Mouse (Mus musculus): ENCODE measurements at regions not wholly inside any gene's neighbourhood (a gene's known extent, or its start where the extent isn't known, plus 50 kb on each side); places are given as distances from the start of the nearest gene placed in this dataset.
A peak's percentile ranks its signal among the peaks of the same experiment; 100 is the strongest.

DNA sequence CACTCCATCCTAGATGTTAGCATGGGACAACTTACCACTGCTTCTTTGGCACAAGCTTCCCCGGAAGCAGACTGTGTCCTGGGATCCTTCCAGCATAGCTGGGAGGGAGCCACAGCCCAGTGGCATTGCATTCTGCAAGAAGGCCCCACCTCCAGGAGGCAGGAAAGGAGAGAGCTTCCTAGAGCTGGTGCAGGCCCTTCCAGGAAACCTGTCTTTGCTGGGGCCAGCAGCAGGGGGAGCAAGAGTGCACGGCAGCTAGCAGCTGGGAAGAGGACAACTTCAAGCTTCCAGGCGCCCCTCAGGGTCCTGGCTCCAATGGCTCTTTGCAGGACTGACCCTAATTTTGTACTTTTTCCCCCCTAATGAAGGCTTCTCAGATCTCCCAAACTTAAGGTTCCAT, 115.4 kb upstream of the Sorcs3 start:
- DNase-seq (ENCODE audit: low spot score) = peak; percentile 22

DNA sequence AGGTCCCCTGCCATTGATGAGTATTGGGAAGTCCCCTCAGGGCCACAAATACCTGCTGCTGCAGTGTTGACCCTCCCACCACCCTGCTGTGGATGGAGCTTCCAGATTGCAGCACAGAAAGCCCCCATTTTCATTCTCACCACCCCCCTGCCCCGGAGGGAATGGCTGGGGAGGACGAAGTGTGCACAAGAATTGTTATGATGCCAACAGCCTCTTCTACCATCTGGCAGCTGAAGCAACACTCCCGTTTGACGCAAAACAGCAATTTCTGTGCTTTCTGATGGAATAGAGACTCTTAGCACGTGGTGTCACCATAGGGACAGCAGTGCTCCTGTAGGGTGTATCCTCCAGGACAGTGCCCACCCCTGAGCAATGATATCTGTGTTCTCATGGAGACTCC, 108.5 kb upstream of the Sorcs3 start:
- DNase-seq (ENCODE audit: low spot score) = no peak

DNA sequence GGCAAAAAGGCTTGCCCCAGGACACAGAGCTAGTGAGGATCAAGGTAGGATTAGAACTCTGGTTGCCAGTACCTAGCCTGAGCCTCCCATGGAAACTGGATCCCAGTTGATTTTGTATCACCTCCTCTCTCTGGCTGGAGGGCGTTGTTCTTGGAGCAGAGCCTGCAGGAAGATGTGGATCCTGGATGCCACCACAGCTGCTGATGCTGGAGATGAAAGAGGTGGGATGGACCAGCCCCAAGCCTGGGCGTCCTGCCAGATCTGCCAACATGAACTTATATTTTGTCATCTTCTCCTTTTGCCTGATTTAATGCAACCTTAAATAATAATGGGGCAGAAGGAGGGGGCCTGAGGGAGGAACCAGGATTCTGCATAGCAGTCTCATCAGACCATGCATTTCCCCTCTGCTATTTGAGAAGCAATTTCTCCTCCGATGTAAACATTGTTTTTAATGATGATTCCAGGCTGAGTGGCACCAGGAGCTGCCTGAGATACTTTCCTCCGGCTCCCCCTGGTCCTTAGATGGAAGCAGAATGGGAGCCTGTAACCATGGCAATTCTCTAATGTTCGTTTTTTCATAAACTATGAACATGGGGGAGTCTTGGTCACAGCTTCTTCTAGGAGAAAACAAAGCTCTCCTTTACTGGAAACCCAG, 107.8 kb upstream of the Sorcs3 start:
- DNase-seq (ENCODE audit: low spot score) = peak; percentile 29

DNA sequence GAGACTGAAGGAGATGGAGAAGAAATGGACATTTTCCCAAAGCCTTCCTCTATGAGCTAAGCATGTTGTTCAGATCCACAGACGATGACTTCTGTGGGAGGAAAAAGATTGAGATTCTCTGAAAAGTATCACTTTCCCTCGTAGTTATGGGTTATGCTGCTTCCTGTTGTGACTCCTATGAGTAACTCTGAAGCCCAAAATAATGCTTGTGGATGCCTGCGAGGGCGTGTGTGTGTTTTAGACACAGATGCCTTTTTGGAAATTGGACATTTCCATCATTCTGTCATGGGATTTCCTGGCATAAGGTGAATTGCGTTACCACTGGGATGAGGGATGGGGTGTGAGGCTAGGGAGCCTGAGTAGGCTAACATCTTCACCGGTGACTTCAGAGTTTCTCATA, 104.8 kb upstream of the Sorcs3 start:
- DNase-seq (ENCODE audit: low spot score) = no peak

DNA sequence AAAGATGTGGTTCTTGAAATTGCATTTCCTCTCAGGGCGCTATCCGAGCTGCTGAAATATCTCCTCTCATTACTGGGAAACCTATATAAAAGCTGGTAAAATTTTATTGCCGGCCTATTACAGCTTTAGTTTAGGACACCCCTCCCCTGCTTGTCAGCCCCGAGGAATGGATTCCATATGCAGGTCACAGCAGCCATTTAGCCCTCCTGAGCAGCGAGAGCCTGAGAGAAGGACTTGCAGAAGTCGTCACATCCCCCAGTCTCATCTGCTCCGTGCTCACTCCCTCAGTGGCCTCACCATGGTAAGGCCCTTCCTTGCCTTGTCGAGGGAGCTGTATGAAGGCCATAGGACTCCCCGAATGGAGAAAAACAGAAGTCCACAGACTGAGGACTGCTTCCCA, 90.7 kb upstream of the Sorcs3 start:
- no peak for DNase-seq (ENCODE audit: low spot score)

DNA sequence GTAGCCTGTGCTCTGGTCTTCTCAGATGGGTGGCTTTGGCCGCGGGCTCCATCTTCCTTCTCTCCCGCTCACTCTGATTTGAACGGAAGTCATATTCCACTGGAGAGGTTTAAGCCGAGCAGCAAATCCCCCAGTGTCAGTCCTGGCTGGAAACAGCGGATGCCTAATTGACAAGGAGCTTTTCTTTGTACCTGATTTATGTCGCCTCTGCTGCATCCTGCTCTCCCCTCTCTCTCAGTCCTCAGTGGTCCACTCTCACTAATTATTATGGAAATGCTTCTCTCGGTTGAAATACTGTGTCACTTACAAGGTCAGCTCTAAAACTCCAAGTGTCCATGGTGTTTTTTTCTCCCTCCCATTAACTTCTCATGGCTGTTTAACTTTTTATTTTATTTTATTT, 90.1 kb upstream of the Sorcs3 start:
- DNase-seq (ENCODE audit: low spot score) = no peak

DNA sequence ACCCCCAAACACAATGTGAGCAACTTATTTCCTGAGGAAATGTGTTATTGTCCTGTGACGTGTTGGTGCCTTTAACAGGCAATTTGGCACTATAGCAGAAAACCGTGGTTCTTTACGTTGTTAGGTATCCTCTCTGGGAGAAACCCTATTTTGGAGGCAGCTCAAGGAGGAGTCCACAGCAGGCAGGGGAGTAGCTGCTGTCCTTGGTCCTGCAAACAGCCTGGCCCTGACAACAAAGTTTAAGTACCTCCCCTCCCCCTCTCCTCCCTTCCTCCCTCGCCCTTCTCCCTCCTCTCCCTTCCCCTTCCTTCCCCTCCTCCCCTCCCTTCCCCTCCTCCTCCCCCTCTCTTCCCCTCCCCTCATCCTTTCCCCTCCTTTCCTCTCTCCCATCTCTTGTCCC, 89.1 kb upstream of the Sorcs3 start:
- no peak for DNase-seq (ENCODE audit: low spot score)

DNA sequence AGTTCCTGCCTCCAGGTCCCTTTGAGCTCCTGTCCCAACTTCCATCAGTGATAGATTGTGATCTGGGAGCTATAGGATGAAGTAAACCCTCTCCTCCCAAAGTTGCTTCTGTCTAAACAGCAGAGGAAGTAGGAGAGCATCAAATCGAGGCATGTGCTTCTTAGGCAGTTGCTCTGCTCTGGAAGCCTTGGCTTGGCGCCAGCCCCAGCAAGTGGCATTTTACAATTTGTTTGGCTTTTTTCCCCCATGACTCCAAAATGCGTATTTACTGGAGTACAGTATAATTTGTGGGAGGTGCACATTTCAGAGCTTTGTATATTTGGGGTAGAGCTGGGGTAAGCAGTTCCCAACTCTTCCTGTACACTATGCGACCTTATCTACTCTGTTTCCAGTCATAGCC, 88.2 kb upstream of the Sorcs3 start:
- no peak for DNase-seq (ENCODE audit: low spot score)

DNA sequence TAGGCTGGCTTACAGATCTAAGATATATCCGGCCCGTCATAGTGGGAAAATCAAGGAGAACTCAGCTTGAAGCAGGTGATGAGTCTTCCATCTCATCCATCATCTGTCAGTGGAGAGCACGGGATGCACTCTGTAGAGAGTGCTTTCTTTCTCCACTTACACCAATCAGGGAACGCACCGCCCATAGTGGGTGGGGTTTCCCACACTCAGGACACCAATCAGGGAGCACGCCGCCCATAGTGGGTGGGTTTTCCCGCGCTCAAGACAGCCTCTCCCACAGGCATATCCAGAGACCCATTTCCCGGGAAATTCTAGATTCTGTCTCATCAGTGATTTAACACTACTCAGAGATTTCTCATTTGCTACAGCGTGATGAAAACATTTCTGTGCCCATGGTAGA, 83.5 kb upstream of the Sorcs3 start:
- no peak for DNase-seq (ENCODE audit: low spot score)

DNA sequence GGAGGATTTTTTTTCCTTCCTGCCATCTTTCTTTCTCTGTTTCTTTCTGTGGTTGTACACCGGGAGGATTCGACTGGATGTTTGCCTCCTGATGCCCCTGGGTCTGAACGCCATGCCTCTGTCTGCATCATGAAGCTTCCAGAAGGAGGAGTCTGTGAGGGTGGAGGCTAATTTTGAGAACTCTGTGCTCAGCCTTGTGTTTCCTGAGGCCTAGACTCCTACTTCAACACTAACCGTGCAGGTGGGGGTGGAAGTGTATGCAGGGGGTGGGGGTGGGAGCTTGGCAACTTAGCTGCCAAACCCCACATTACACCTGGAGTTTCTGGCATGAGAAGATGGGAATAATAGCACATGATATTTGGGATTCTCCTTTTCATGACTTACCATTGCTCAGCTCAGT, 82.0 kb upstream of the Sorcs3 start:
- DNase-seq (ENCODE audit: low spot score) = no peak

DNA sequence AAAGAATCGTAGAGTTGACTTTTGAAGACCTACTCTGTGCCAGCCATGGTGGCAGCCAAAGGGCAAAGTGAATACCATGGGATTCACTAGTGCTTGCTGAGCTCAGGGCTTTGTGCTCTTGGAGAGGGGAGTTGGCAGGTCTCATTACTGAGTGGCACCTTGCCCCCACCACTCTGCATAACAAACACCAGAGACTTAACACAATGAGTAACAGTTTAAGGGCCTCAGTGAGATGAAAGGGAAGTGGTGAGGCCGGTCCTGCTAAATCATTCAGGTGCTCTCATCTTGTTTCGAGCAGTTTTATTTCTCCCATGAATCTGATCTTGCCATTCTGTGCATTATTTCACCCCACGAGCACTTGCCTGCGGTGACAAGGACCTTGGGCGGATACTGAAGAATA, 80.1 kb upstream of the Sorcs3 start:
- no peak for DNase-seq (ENCODE audit: low spot score)

DNA sequence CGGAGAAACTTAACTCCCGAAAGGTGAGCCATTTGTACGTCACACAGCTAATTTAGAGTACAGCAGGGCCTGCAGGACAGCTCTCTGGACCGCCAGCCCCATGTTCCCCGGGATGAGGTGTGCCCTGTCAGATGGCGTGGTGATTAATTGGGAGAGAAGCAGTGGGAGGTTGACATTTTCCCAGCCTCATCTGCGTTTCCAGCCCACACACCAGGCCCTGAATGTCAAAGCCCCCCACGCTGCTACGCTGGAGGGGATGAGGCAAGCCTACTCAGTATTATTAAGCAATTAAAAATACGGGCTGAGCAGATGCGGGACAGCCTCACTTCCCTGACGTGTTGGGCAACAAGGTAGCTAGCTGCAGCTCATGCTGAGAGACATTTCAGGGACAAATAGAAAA, 77.7 kb upstream of the Sorcs3 start:
- DNase-seq (ENCODE audit: low spot score) = no peak

DNA sequence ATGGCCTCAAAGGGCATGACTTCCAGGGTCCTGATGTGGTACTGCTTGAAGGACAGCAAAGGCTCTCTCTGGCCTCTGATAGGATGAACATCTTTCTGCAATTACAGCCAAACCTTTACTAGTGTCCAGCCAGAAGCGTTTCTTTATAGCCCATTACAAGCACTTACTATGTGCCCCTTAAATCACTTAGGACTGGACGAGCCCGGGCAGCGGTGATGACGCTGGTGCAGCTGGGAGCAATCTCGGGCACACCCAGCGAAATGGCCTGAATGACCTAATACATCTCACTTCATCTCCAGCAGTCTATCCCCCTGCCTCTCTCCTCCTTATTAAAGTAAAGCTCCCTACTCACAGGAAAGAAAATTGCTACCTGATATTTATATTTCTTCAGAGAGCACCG, 69.6 kb upstream of the Sorcs3 start:
- no peak for DNase-seq (ENCODE audit: low spot score)

DNA sequence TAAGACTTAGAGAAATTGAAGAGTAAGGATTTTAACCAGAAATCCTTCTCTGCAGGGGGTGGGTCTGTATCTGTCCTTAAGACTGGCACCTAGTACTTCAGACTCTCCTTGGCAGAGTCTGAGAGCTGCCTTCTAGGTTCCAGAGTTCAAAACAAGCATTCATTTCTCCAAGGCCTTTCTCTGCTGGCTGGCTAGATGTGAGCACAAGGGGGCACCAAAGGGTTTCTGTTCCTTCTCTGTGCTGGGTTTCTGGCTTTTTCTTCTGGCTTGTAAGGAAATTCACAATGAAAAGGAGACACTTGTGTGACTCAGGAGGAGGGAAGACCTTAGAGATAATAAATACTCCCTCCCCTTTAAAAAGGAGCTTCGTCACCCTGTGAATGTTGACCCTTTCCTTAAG, 61.7 kb upstream of the Sorcs3 start:
- DNase-seq (ENCODE audit: low spot score) = peak; percentile 67
